Mouse (Mus musculus) cortical plate, adult 2 months (tissue): ENCODE results near the gene Wdr4.

ENCODE experiments used
- CTCF ChIP-seq: fragments of 200-500 bp; IDR thresholded peaks from 2 replicates; pipeline ENCODE4 v1.5.1; 2011; ENCODE audit warnings: mild to moderate bottlenecking, control low read depth, low read length; ENCODE audit not compliant: insufficient read depth; ENCODE audit errors: extremely low read depth
- POLR2A ChIP-seq: fragments of 200-500 bp; IDR thresholded peaks from 2 replicates; pipeline ENCODE4 v1.6.1; 2011; ENCODE audit warnings: mild to moderate bottlenecking, low read length, control low read depth; ENCODE audit not compliant: insufficient read depth; ENCODE audit errors: extremely low read depth

DNA sequence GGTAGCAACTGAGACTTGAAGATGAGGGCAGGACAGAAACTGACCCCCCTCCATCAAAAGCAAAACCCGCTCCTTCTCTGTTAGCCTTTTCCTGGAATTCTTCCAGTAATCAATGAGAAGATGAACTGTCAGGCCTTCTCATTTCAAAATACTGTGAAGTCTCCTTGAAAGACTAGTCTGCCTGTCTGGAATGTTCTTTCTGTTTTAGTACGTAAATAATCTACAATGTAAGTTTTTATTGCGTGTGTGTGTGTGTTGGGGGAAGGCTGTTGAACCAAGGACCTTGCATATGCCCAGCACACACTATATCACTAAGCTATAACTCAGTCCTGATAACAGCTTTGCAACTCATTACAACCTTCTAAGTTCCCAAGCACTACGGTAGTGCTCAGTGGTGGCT lies 5.3 kb upstream of the Wdr4 start:
- TF ChIP-seq CTCF: no peak
- TF ChIP-seq POLR2A: no peak
